Mouse (Mus musculus) hindbrain, postnatal 0 days (tissue): Measurements from ENCODE around the gene Alg9. TPM values are rescaled to one million over a fixed set of nuclear protein-coding genes. Genes with fewer than 3 reads are reported as not detected.

ENCODE experiments used
- ATAC-seq: fragments of 200-750 bp; cut with Nextera tagmentation; 2 replicates; pipeline ENCODE4 v1.8.0; 2017; ENCODE audit warnings: mild to moderate bottlenecking, moderate TSS enrichment, moderate library complexity
- DNase-seq: peaks from one replicate; pipeline ENCODE4 v3.0.0-alpha.2; 2015; ENCODE audit warnings: low spot score
- H3K27ac ChIP-seq: fragments of 300-500 bp; sonication (generic); 2 replicates; pipeline ENCODE4 v1.5.1; 2014; ENCODE audit warnings: mild to moderate bottlenecking
- H3K27me3 ChIP-seq: fragments of 300-500 bp; sonication (generic); 2 replicates; pipeline ENCODE4 v1.6.1; 2014; ENCODE audit warnings: low read length, mixed read lengths; ENCODE audit not compliant: insufficient read depth
- H3K36me3 ChIP-seq: fragments of 300-500 bp; sonication (generic); 2 replicates; pipeline ENCODE4 v1.6.1; 2014; ENCODE audit warnings: low read length, mixed read lengths; ENCODE audit not compliant: insufficient read depth
- H3K4me1 ChIP-seq: fragments of 300-500 bp; sonication (generic); 2 replicates; pipeline ENCODE4 v1.6.1; 2014; ENCODE audit warnings: antibody characterized with exemption, low read length, mixed read lengths; ENCODE audit not compliant: insufficient read depth
- H3K4me2 ChIP-seq: fragments of 300-500 bp; sonication (generic); 2 replicates; pipeline ENCODE4 v1.6.1; 2014; ENCODE audit warnings: low read depth, mild to moderate bottlenecking, low read length, moderate library complexity, mixed read lengths
- H3K4me3 ChIP-seq: fragments of 300-500 bp; sonication (generic); 2 replicates; pipeline ENCODE4 v1.5.1; 2014; ENCODE audit warnings: low read length
- H3K9ac ChIP-seq: fragments of 300-500 bp; sonication (generic); replicated peaks from 2 replicates; pipeline ENCODE4 v1.6.1; 2014; ENCODE audit warnings: mild to moderate bottlenecking, low read length, moderate library complexity, mixed read lengths
- H3K9me3 ChIP-seq: fragments of 300-500 bp; sonication (generic); 2 replicates; pipeline ENCODE4 v1.6.1; 2016; ENCODE audit warnings: low read length, mixed read lengths
- CTCF ChIP-seq: IDR thresholded peaks from 2 replicates; pipeline ENCODE4 v1.5.1; 2016; ENCODE audit warnings: antibody characterized with exemption, control low read depth, low read depth
- WGBS: fragments of 180-500 bp; shearing (Covaris S2); extraction: QIAGEN DNeasy Blood & Tissue Kit; methylation state at CpG from one replicate; pipeline ENCODE4 v1.1.7; 2014; 5-methylcytosine and 5-hydroxymethylcytosine counted together
- polyA plus RNA-seq: library from polyadenylated mRNA; unstranded; fragments of >200 nt; fragmentation: Nextera tagmentation; extraction: Ambion mirVana; gene quantifications from 2 replicates; pipeline ENCODE4 v1.2.1, GENCODE M21; 2015
- total RNA-seq: library from RNA; depleted of rRNA; stranded (reverse); fragments of >200 nt; gene quantifications from 2 replicates; pipeline ENCODE4 v1.2.3, GENCODE M21; 2014

Alg9 gene
- total and polyA plus RNA-seq, 2 experiments from 2014 or later, result 49.9 to 94.0 TPM

GRCm38 (mm10) chr9:50756711-50757110 lies 18.1 kb upstream of the Alg9 start:
- Histone ChIP-seq H3K4me3 (no peak overlapping the region), H3K36me3 (no peaks in the 10 kb centered on the region), H3K27me3 (no peaks in the 10 kb centered on the region), H3K9ac (no peak overlapping the region), H3K4me1 (peaks cover 9% of the 10 kb centered on the region), H3K4me2 (no peak overlapping the region), H3K27ac (no peak overlapping the region), H3K9me3 (no peaks in the 10 kb centered on the region)
- no peak for ATAC-seq
- TF ChIP-seq CTCF, result no peak
- no peak for DNase-seq
- WGBS, result 35% methylated on average over 5 of the region's 5 CpGs

- no peak for ATAC-seq
- H3K9me3 ChIP-seq, result no peaks in the 10 kb centered on the region
- 66% methylated on average over 6 of the region's 6 CpGs for WGBS
- H3K4me2 ChIP-seq, result no peak overlapping the region
- H3K27me3 ChIP-seq, result no peaks in the 10 kb centered on the region
- H3K36me3 ChIP-seq, result 0 out of 2 replicates have a peak, but pooled peaks cover 4% of the 10 kb centered on the region
- H3K27ac ChIP-seq, result no peak overlapping the region
- no peak overlapping the region for H3K9ac ChIP-seq
- no peak for TF ChIP-seq CTCF
- no peak overlapping the region for H3K4me3 ChIP-seq
- no peak for DNase-seq
- no peaks in the 10 kb centered on the region for H3K4me1 ChIP-seq
Observed at GRCm38 (mm10) chr9:50761520-50762243, 13.1 kb upstream of the Alg9 start.

- Histone ChIP-seq H3K27me3 (no peaks in the 10 kb centered on the region), H3K9me3 (no peaks in the 10 kb centered on the region), H3K27ac (no peak overlapping the region), H3K4me2 (no peak overlapping the region), H3K36me3 (0 out of 2 replicates have a peak, but pooled peaks cover 4% of the 10 kb centered on the region), H3K4me3 (no peak overlapping the region), H3K9ac (no peak overlapping the region), H3K4me1 (no peaks in the 10 kb centered on the region; the same call in 1 of the 2 replicates)
- DNase-seq (peak; percentile 27), ATAC-seq (no peak)
- WGBS, result 68% methylated on average over 1 of the region's 1 CpGs
- TF ChIP-seq CTCF, result peak; percentile 64
Observed at GRCm38 (mm10) chr9:50763331-50763730, 11.5 kb upstream of the Alg9 start.

GRCm38 (mm10) chr9:50767531-50768106 lies 7.2 kb upstream of the Alg9 start:
- WGBS, result 5% methylated on average over 17 of the region's 17 CpGs
- ATAC-seq (peak; percentile 5; the same call in 1 of the 2 replicates), DNase-seq (peak; percentile 5)
- Histone ChIP-seq H3K4me1 (peaks cover 7% of the 10 kb centered on the region; the same call in 1 of the 2 replicates), H3K36me3 (peaks cover 5% of the 10 kb centered on the region; the same call in 1 of the 2 replicates), H3K27ac (peak overlapping the region; percentile 88), H3K4me3 (peak overlapping the region; percentile 51), H3K9ac (peak overlapping the region; percentile 59), H3K9me3 (no peaks in the 10 kb centered on the region), H3K27me3 (no peaks in the 10 kb centered on the region), H3K4me2 (peak overlapping the region; percentile 92)
- TF ChIP-seq CTCF, result no peak

GRCm38 (mm10) chr9:50768107-50769002 lies 6.5 kb upstream of the Alg9 start, which contains the start of gene Fdxacb1:
Fdxacb1 (plus strand) TSS chr9:50768236.
- Histone ChIP-seq H3K27ac (peak within 1 kb of the TSS; percentile 88), H3K4me1 (peaks cover 7% of the 10 kb centered on the region; the same call in 1 of the 2 replicates), H3K9ac (peak within 1 kb of the TSS; percentile 59), H3K9me3 (no peaks in the 10 kb centered on the region), H3K4me3 (peak within 1 kb of the TSS; percentile 51), H3K36me3 (peaks cover 5% of the 10 kb centered on the region; the same call in 1 of the 2 replicates), H3K4me2 (peak within 1 kb of the TSS; percentile 92), H3K27me3 (no peaks in the 10 kb centered on the region)
- TF ChIP-seq CTCF, result peak; percentile 83
- DNase-seq, result peak; percentile 99
- ATAC-seq, result peak; percentile 96
- WGBS, result 4% methylated on average over 58 of the region's 59 CpGs

- ATAC-seq, result no peak
- H3K4me1 ChIP-seq, result peaks cover 12% of the 10 kb centered on the region; the same call in 1 of the 2 replicates
- no peak overlapping the region for H3K4me2 ChIP-seq
- no peak overlapping the region for H3K27ac ChIP-seq
- H3K4me3 ChIP-seq, result no peak overlapping the region
- no peaks in the 10 kb centered on the region for H3K27me3 ChIP-seq
- no peak for TF ChIP-seq CTCF
- H3K36me3 ChIP-seq, result peaks cover 5% of the 10 kb centered on the region; the same call in 1 of the 2 replicates
- H3K9ac ChIP-seq, result no peak overlapping the region
- WGBS, result 77% methylated on average over 2 of the region's 2 CpGs
- DNase-seq, result no peak
- no peaks in the 10 kb centered on the region for H3K9me3 ChIP-seq
Observed at GRCm38 (mm10) chr9:50770011-50770410, 4.8 kb upstream of the Alg9 start.
